Mouse (Mus musculus) cerebellum, adult 9-11 months (tissue): Measurements from ENCODE around the gene Morn1.

Experiments used
- DNase-seq: peaks from one replicate; pipeline ENCODE4 v3.0.0; 2022

Gene Morn1

GRCm38 (mm10) chr4:155120583-155120982 is 34.2 kb downstream of the Morn1 start:
- DNase-seq, result no peak

- no peak for DNase-seq
These were observed 34.8 kb downstream of the Morn1 start for GRCm38 (mm10) chr4:155121222-155121621.

- no peak for DNase-seq
These were observed 35.6 kb downstream of the Morn1 start for GRCm38 (mm10) chr4:155121915-155122443.

GRCm38 (mm10) chr4:155122444-155123040 is 36.2 kb downstream of the Morn1 start:
- peak; percentile 59 for DNase-seq

GRCm38 (mm10) chr4:155123868-155124534 is 37.6 kb downstream of the Morn1 start:
- DNase-seq, result no peak

- no peak for DNase-seq
These were observed 38.9 kb downstream of the Morn1 start for GRCm38 (mm10) chr4:155125310-155125709.

GRCm38 (mm10) chr4:155126194-155126593 is 39.8 kb downstream of the Morn1 start:
- no peak for DNase-seq

GRCm38 (mm10) chr4:155126602-155127372 is 40.4 kb downstream of the Morn1 start:
- no peak for DNase-seq

- peak; percentile 38 for DNase-seq
These were observed 42.0 kb downstream of the Morn1 start for GRCm38 (mm10) chr4:155128411-155128810.

GRCm38 (mm10) chr4:155129132-155129917 is 42.9 kb downstream of the Morn1 start:
- DNase-seq, result no peak

- peak; percentile 87 for DNase-seq
These were observed 43.6 kb downstream of the Morn1 start for GRCm38 (mm10) chr4:155129996-155130395.

GRCm38 (mm10) chr4:155130616-155131015 is 44.2 kb downstream of the Morn1 start:
- DNase-seq, result no peak

- DNase-seq, result no peak
These were observed 46.8 kb downstream of the Morn1 start for GRCm38 (mm10) chr4:155133188-155133587.

GRCm38 (mm10) chr4:155133658-155134417 is 47.5 kb downstream of the Morn1 start:
- no peak for DNase-seq

- DNase-seq, result no peak
These were observed 48.4 kb downstream of the Morn1 start for GRCm38 (mm10) chr4:155134686-155135172.

- DNase-seq, result no peak
These were observed 49.7 kb downstream of the Morn1 start for GRCm38 (mm10) chr4:155135909-155136585.

- peak; percentile 63 for DNase-seq
These were observed 51.5 kb downstream of the Morn1 start for GRCm38 (mm10) chr4:155137891-155138290.

GRCm38 (mm10) chr4:155138451-155138850 is 52.1 kb downstream of the Morn1 start:
- DNase-seq, result no peak

GRCm38 (mm10) chr4:155139281-155140045 is 53.1 kb downstream of the Morn1 start:
- no peak for DNase-seq

GRCm38 (mm10) chr4:155140150-155140549 is 53.8 kb downstream of the Morn1 start:
- DNase-seq, result no peak
